Mouse (Mus musculus) retina, adult 2 months (tissue): Measurements from ENCODE around the gene Lrrc56.
"Not testable (repeated sequence)": the region's sequence is repeated elsewhere in the genome, so short reads cannot be mapped to it uniquely, and the experiment has no call there.

Source experiments
- DNase-seq: peaks from one replicate; pipeline ENCODE4 v3.0.0-alpha.2; 2012; ENCODE audit warnings: low read depth, low spot score

The Lrrc56 gene

DNA sequence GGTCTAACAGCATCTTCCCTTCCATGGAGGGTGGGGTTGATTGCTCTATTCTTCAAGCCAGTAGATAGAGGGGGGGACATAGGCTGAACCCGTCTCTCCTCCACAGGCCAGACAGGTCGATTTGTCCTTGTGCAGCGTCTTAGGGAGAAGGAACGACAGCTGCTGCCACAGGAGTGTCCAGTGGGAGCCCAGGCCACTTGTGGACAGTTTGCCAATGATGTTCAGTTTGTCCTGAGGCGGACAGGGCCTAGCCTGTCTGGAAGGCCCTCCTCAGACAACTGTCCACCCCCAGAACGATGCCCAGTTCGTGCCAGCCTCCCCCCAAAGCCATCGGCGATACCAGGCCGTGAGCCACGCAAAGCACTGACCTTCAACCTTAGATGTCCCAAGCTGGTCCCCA is 22.9 kb downstream of the Lrrc56 start:
- DNase-seq, result no peak

DNA sequence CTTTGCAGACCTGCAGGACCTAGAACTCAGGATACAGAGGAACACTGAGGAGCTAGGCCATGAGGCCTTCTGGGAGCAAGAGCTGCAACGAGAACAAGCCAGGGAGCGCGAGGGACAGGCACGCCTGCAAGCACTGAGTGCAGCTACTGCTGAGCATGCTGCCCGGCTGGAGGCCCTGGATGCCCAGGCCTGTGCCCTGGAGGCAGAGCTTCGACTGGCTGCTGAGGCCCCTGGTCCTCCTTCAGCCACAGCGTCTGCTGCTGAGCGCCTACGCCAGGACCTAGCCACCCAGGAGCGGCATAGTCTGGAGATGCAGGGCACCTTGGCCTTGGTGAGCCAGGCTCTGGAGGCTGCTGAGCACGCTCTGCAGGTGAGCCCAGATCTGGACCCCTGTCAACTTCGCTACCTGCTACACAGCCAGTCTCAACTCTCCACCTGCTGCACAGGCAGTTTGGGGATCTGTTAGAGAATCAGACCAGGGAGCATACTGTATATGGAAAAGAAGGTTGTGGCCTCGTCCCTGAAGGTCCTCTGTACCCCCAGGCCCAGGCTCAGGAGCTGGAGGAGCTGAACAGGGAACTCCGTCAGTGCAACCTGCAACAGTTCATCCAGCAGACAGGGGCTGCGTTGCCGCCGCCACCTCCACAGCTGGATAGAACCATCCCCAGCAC is 23.5 kb downstream of the Lrrc56 start:
- no peak for DNase-seq

DNA sequence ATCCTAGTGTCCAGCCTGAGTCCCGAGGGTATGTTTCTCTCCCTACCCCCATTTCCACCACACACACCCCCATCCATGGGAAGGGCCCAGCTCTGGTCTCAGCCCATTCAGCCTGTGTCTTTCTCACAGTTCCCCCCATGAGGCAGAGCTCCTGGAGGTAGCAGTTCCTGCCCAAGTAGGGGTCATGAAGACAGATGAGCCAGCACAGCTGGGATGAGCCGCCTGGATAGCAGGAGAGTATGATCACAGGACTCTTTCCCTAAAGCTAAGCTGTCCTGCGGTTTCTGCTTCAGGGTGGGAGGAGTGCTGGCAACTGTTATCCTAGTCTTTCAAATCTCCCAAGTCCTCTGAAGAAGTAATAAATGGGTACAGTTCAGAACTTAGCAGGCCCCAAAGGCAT is 24.2 kb downstream of the Lrrc56 start:
- DNase-seq, result no peak

DNA sequence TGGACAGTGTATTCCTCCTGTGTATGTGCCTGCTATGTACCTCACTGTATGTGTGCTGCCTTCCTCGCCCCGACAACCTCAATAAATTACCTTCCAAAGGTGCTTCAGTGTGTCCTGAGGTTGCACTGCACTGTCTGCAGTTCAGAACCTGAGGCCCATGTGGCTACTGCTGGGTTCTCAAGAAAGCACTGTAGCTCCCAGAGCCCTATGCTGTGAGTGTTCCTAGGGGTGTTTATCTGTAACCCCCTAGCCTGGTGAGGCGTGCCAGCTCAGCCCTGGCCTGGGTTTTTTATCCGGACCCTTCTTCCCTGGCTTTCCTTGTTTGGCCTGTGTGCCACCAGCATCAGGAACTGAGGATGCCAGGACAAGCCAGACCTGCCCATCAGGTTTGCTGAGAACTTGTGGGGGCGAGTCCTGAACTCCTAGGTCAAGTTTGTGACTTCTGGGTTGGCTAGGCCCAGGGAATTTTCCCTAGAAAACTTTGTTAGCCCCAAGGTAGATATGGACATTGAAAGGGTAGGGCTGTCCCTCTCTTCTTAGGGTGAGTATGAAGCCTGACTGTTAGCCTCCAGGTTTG is 24.7 kb downstream of the Lrrc56 start:
- DNase-seq, result no peak

DNA sequence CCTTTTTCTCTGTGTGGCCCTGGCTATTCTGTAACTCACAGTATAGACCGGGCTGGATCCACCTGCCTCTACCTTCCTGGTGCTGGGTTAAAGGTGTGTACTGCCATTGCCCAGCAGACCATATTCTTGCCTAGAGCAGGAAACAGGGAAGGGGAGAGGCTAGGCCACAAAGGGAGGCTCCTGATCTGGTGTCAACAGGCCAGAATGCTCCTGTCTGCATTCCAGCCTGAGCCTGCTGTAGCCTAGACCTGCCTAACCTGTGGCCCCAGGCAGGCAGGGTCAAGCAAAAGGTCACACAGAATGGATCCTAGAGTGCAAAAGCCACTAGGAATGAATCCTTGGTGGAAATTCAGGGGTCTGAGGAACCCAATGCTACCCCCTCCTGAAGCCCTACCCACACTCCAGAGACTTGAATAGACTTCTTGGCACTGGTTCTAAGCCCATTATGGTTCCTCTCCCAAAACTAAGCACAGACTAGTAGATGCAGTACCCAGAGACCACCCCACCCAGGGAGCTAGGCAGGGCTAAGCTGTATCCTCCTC is 25.7 kb downstream of the Lrrc56 start:
- no peak for DNase-seq

DNA sequence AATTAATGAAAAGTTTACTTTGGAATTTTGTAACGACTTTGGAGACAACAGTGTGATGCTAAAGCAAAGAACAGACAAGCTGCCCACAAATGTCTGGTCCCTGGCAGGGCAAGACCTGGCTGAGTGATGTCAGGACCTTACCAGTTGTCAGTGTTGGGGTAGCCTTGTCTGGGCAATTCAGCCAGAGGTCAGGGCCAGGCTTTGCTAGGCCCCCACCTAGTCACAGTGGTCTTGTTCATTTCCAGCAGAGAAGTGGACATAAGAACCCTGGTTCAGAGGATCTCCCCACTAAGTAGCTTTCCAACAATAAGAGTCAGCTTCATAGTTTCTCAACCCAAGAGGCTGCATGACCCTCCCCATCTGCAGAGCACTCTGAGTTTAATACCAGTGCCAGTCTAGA is 26.4 kb downstream of the Lrrc56 start:
- no peak for DNase-seq

DNA sequence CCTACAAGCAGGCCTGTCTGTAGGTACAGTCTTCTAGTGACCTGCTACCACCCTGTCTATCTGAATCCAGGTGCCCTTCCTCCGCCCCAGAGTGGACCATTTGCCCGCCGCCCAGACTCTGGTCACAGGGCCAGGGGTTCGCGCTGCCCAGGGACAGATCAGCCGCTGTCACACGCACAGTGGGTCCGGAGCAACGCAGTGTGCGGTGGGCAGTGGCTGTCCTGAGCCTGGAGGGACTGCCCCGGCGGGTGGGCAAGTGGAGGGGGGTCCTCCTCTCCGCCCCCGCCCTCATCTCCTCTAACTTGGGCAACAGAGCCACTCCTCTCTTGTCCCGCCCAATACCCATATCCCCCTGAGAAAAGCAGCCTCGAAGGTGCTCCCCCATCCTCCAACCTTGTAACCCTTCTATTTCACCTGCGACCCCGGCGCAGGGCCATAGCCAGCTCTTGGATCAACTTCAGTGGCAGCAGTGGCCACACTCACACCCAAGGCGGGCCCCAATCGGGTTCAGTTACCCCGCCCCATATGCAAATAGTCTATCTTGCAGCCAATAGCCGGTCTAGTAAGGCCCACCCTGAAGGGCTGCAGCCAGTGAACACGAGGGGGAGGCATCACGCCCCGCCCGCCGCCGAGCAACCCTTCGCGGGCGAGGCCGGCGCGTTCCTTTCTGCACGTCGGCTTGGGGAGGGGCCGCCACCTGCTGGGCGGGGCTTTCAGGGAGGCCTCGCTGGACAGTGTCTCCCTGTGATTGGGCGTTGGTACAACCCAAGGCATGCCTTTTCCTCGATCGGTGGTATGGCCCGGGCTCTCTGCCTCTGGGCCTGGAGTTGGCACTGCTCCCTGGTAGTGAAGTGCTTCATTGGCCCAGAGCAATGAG is 27.5 kb downstream of the Lrrc56 start:
- peak; percentile 95 for DNase-seq

DNA sequence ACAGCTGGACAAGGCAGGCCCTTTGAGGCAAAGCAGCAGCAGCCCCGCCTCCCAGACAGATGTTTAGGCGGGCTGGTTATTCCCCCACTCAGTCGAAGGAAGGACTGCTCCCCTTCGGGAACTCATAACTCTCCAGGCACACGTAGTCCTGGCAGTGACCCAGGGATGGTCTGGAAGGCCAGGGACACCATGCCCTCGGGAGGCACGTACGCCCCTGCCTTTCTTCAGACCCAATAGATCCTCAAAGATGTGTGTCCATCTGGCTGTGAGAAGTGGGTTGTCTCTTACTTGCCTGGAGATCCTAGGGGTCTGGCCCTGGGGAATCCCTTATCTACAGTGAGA is 28.1 kb downstream of the Lrrc56 start:
- DNase-seq, result no peak

DNA sequence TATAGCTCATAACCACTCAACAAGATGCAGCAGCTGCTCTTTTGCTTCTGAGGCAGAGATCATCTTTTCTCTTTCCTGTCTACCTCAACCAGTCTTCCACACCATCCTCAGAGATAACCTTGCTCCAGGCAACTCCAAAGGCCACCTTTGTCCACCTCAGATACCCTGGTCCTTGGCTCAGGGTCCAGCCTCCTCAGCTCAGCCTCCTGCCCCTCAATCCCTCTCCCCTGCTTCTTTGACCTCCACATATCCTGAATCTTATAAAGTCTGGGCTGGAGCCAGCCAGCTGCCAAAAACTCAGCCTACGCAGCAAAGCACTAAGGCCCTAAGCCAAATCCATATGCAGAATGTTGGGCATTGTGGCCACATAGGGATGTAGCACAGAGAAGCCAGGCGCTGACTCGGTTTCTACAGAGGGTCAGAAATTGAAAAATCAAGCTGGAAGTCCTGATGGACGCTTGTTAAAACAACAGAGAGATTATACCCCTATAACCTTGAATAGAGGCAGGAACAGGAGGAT is 28.8 kb downstream of the Lrrc56 start:
- DNase-seq, result no peak

DNA sequence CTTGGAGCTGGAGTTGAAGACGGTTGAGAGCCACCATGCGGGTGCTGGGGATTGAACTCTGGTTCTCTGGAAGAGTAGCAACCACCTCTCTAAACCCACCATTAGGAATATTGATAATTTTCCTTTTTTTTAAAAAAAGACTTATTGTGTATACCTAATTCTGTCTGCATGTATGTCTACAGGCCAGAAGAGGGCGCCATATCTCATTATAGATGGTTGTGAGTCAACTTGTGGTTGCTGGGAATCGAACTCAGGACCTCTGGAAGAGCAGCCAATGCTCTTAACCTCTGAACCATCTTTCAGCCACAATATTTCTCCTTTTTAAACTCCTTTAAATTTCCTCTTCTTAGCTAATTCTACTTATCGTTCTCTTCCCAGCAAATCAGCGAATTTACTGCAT is 32.6 kb downstream of the Lrrc56 start:
- no peak for DNase-seq

DNA sequence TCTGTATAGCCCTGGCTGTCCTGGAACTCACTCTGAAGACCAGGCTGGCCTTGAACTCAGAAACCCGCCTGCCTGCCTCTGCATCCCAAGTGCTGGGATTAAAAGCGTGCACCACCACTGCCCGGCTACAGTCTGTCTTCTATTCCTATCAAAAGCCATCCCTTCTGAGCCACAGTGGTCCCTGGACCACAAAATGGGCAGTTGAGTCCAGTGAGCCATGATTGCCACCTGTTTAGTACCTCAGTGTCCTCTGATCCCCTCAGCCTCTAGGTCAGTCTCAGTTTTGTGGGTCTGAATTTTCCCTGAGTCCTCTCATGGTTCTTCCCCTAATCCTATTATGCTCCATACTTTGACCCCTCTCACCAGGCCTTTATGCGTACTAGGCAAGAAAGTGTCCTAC is 33.8 kb downstream of the Lrrc56 start:
- no peak for DNase-seq

DNA sequence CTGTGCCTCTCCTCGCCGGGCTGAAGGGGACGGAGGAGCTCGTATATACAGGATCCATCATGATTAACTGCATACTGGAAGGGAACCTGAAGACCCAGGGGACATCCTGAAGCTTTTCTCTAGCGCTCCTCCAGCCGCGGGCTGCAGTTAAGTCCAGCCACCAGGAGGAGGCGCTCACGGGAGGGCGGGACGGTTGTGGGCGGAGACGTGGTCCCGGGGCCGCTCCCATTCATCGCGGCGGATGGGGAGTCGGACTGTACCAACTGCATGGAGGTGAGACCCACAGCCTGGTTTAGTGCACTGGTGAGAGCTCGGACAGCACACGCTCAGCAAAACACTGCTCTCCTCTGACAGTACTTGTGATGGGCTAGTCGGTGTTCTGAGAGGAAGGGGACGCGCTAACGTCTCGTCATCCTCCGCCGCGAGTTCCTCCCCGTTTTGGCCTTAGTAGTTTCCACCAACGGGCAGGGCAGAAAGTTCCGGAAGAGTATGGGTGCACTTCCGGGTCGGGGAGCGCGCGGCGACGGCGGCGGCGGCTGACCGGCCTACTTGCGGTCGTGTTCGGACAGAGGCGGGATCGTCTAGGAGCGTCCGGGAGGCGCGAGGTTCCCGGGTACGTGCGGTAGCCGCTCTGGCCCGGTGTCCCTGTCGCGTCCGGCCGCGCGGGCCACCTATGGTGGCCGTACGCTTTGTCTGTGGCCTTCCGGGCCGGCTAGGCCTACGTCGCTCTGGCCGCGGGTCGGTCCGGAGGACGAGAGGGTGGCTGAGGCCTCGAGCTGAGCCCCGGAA is 34.5 kb downstream of the Lrrc56 start, which contains the start of gene Phrf1:
Gene Phrf1 (plus strand): TSS at position 506 of the 789 bp plus-strand sequence.
- peak; percentile 90 for DNase-seq

DNA sequence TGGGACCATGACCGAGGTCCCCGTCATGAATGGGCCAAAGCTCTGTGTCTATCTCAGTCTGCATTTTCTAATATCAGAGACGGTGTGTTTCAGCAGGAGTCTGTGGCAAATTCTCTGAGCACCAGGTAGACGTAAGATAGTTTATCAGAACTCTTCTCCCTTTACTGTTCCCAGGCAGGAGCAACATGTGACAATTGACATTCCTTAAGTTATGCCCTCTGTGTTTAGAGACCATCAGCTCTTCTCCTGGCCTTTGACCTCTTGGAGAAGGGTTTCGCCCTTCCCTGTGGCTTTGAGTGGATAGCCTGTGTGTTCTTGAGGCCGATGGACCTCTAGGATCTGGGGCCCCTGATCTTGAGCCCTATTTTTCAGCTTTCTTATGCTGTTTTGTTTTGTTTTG is 35.7 kb downstream of the Lrrc56 start:
- DNase-seq, result no peak

DNA sequence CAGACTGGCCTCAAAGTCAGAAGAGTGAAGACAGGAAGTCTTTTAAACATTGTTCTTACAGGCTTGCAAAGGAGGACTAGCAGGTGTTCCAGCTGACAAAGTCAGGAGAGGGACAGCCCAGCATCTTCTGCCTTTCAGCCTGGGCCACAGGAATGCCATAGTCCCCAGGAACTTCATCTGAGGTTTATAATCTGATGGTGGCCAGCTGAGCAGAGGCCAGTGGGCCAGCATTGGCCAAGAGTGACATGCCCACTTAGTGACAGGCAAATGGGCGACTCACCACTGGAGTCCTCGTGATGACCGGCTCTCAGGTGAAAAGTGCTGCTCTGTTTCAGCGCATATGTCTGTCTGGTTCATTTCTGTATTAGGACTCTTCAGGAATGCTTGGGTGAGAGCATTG is 36.6 kb downstream of the Lrrc56 start:
- DNase-seq, result no peak

DNA sequence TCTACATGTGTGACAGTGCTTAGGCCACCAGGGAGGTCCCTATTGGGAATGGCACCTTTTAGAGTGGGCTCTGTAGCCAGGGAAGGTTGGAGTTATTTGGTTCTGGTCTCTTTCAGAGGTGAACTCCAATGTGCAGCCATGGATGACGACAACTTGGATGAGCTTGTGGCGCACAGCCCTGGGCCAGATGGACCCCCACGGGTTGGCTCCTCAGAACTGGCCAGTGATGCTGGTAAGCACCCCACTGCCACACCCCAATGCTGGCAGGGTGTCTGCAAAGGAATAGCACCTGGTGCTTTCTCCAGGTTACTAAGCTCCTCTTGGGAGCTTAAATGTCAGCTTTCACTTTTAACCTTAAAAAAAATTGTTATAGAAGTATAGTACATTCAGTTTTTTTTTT is 37.2 kb downstream of the Lrrc56 start:
- no peak for DNase-seq

DNA sequence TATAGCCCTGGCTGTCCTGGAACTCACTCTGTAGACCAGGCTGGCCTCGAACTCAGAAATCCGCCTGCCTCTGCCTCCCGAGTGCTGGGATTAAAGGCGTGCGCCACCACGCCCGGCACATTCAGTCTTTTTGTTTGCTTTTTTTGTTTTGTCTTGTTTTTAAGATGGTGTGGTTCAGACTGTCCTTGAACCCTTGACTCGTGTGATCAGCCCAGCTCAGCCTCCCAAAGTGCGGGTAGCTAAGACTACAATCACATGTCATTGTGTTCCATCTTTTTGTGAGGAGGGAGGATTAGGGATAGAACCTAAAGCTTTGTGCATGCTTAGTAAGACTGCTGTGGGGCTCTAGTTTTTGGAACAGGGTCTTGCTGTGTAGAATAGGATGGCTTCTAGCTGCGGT is 37.6 kb downstream of the Lrrc56 start:
- DNase-seq, result no peak

DNA sequence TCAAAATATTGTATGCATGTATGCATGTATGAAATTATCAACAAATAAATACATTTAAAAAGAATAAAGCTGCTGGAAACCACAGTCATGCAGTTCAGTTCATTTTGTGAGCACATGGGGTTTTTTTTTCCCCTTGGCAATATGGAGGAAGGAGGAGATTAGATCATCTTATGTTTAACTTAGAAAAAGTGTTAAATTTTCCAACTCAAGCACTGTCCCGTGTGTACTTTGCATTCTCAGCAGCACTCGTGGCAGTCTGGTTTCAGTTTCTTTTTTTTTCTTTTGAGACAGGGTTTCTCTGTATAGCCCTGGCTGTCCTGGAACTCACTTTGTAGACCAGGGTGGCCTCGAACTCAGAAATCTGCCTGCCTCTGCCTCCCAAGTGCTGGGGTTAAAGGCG is 56.5 kb downstream of the Lrrc56 start:
- not testable (repeated sequence) for DNase-seq

DNA sequence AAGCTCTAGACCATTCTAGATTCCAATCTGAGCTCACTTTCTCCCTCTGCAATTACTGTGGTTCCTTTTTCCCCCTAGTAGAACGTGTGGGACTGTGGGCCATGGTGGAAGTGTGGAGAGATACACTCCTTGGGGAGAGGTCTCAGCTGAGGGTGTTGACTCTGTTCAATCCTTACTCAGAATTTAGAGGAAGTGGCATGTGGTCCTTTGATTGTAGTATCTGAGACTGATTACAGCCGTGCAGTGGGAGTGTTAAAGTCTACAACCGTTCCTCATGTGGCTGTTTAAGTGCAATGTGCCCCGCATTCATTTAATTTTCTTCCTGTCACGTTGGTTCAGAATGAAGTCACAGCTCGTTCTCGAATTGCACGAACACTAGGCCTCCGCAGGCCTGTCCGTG is 62.2 kb downstream of the Lrrc56 start:
- DNase-seq, result no peak
